Mouse (Mus musculus) 3T3-L1 (cell line): ENCODE data around the gene Kbtbd12.

Experiments
- DNase-seq: peaks from one replicate; pipeline ENCODE4 v3.0.0-alpha.2; 2015; ENCODE audit warnings: low read depth, low spot score

Gene Kbtbd12

DNA sequence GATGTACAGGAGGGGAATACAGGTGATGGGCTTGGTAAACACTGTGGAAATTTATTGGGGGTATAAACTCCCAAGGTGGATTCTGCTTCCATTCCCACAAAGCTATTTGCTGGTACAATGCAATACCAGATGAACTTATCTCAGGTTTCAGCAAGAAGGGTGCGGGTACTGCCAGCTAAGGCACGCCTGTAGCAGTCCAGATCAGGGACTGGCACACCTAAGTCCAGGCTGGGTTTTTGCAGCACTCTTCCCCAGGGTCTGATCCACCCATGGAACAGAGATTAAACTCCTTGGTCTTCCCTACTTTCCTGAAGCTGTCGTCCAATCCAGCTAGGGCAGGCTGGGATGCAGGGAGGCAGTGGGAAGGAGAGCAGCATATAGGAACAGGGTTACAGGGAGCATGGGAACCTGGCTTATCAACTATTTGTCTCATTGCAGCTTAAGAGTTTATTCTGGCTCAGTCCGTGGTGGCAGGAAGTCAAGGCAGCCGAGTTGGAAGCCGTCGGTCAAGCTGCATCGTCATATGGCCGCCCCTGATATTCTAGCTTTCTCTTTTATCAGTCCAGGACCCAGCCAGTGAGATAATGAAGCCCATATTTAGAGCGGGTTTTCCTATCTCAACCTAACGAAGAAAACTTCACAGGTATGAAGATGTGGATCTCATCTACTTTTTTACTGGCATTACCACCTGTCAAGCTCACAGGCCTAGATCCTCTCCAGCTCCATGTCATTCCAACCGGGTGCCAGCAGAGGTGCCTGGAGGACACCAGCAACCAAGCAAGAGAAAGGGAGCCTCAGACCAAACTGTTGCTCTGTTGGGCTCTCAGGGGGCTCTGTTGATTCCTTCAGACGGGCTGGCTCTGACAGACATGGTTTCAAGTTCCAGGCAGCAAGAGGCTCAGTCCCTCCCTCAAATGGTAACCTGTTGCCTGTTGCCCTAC is 135.4 kb downstream of the Kbtbd12 start:
- no peak for DNase-seq

DNA sequence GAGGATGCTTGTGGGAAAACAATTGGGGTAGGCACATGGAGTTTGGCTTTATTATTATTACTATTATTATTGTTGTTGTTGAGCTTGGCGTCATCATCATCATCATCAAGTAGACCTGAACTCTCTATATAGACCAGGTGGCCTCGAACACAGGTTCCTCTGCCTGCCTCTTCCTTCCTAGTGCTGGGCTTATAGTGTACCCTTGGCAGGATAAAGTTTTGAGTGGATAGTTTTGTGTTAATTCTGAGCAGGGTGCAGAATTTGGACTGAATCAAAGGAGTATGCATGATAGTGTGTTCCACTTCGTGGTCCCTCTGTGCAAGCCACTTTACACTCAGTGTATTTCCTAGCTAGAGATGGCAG is 137.4 kb downstream of the Kbtbd12 start:
- no peak for DNase-seq

DNA sequence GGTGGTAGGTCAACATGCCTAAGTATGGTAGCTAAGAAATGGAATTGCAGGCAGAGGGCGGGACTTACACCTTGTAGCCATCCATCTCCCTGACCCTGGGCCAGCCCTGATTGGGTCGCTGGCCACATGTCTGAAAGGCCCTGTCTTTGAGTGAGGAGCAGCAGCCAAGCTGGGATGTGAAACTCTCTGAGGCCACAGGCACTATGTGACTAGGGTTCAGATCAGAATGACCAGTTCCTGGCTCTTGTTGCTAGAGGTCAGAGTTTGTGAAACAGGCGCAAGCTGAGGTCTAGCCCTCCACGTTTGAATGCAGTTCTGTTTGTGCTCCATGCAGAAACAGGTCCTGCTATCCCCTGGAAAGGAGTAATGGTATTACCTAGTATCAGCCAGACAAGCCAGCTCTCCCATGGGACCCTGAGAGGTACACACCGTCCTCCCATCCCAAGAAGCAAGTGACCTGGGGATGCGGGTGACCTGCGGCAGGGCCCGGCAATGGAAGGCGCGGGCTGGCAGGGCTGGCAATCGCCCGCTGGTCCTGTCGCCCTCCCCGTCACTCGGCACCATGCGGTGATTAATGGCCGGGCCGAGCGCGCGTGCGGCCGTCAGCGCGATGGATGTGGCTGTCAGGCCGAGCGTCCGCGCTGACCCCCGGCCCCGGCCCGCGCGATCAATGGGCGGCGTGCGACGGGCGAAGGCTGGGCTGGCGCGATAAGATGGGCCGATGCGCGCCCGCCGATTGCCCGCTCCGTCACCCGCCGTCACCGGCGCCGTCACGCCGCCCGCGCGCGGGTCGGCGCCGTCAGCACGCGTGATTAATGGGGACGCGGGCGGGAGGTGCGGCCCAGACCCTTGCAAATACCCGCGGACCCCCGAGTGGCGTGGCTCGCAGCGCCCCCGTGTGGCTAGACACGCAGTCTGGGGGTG is 138.0 kb downstream of the Kbtbd12 start:
- no peak for DNase-seq
